Mouse (Mus musculus): Measurements from ENCODE around the gene Kbtbd7. TPM values are rescaled to one million over a fixed set of nuclear protein-coding genes. Genes with fewer than 3 reads are reported as not detected.
A peak's percentile ranks its signal among the peaks of the same experiment; 100 is the strongest.

Gene Kbtbd7
- total and polyA plus RNA-seq, 3 experiments, result 2.9 to 9.8 (median 9.3) TPM

GRCm38 (mm10) chr14:79390265-79390926 is 35.9 kb upstream of the Kbtbd7 start, which contains the start of gene Naa16:
Naa16 (minus strand) TSS chr14:79390778.
- Histone ChIP-seq H3K27me3 (ENCODE audit: control insufficient read depth, insufficient read depth, low read length) (no peaks in the 10 kb centered on the region), H3K4me1 (ENCODE audit: control insufficient read depth, insufficient read depth, low read length) (peaks cover 4% of the 10 kb centered on the region), H3K79me2 (replicated peaks; ENCODE audit: control insufficient read depth, insufficient read depth, low read length) (no peaks in the 10 kb centered on the region), H3K36me3 (ENCODE audit: control insufficient read depth, insufficient read depth, low read length) (peaks cover 10% of the 10 kb centered on the region), H3K4me3 (peak within 1 kb of the TSS; percentile 95), H3K9ac (ENCODE audit: low read depth, low read length) (peak within 1 kb of the TSS; percentile 84), H3K27ac (peak within 1 kb of the TSS; percentile 96)
- TF ChIP-seq EP300 (IDR thresholded peaks at IDR 0.05; ENCODE audit: insufficient read depth, low read depth, low read length) (0 out of 2 replicates have a peak, but pooled peaks have one; percentile 43), POLR2A (IDR thresholded peaks at IDR 0.05; ENCODE audit: insufficient read depth, low read depth, low read length) (peak; percentile 97), CTCF (IDR thresholded peaks at IDR 0.05) (peak; percentile 71)
- peak; percentile 97 to 98 for DNase-seq
- intact Hi-C loops (cut with DNase I), result loop anchor here (10.0 kb wide), 1 partner anchor 194 kb away; the partner anchor contains the start of gene Sugt1
- under 1% methylated on average over 71 of the region's 71 CpGs for WGBS

GRCm38 (mm10) chr14:79393289-79393688 is 33.0 kb upstream of the Kbtbd7 start:
- H3K27me3 ChIP-seq (ENCODE audit: control insufficient read depth, insufficient read depth, low read length), result no peaks in the 10 kb centered on the region
- H3K79me2 ChIP-seq (replicated peaks; ENCODE audit: control insufficient read depth, insufficient read depth, low read length), result no peaks in the 10 kb centered on the region
- 24% methylated on average over 1 of the region's 1 CpGs for WGBS
- H3K4me1 ChIP-seq (ENCODE audit: control insufficient read depth, insufficient read depth, low read length), result peaks cover 4% of the 10 kb centered on the region
- no peak for DNase-seq
- peaks cover 9% of the 10 kb centered on the region for H3K36me3 ChIP-seq (ENCODE audit: control insufficient read depth, insufficient read depth, low read length)
- intact Hi-C loops (cut with DNase I), result loop anchor here (10.0 kb wide), 1 partner anchor 192 kb away; the partner anchor contains the start of gene Sugt1
- no peak overlapping the region for H3K9ac ChIP-seq (ENCODE audit: low read depth, low read length)
- H3K27ac ChIP-seq, result no peak overlapping the region
- TF ChIP-seq POLR2A (IDR thresholded peaks at IDR 0.05; ENCODE audit: insufficient read depth, low read depth, low read length) (no peak), CTCF (IDR thresholded peaks at IDR 0.05) (no peak), EP300 (IDR thresholded peaks at IDR 0.05; ENCODE audit: insufficient read depth, low read depth, low read length) (no peak)
- no peak overlapping the region for H3K4me3 ChIP-seq

- TF ChIP-seq EP300 (IDR thresholded peaks at IDR 0.05; ENCODE audit: insufficient read depth, low read depth, low read length) (no peak), CTCF (IDR thresholded peaks at IDR 0.05) (peak; percentile 74)
- no peaks in the 10 kb centered on the region for H3K79me2 ChIP-seq (replicated peaks; ENCODE audit: control insufficient read depth, insufficient read depth, low read length)
- intact Hi-C loops (cut with DNase I), result loop anchor here (2.0 to 10.0 kb wide), 2 partner anchors 72 to 190 kb away; partner anchors contain the start of gene Sugt1
- no peak overlapping the region for H3K9ac ChIP-seq (ENCODE audit: low read depth, low read length)
- H3K36me3 ChIP-seq (ENCODE audit: control insufficient read depth, insufficient read depth, low read length), result peaks cover 5% of the 10 kb centered on the region
- H3K4me3 ChIP-seq, result no peak overlapping the region
- DNase-seq, result peak in 1 of 2 experiments; percentile 9
- H3K27ac ChIP-seq, result no peak overlapping the region
- H3K27me3 ChIP-seq (ENCODE audit: control insufficient read depth, insufficient read depth, low read length), result no peaks in the 10 kb centered on the region
- H3K4me1 ChIP-seq (ENCODE audit: control insufficient read depth, insufficient read depth, low read length), result no peaks in the 10 kb centered on the region; the same call in 1 of the 2 replicates
Observed at GRCm38 (mm10) chr14:79394564-79394963, 31.7 kb upstream of the Kbtbd7 start.

GRCm38 (mm10) chr14:79397321-79398122 is 28.8 kb upstream of the Kbtbd7 start, which contains the start of gene Mtrf1:
Mtrf1 (plus strand) TSS chr14:79397772.
- no peaks in the 10 kb centered on the region for H3K79me2 ChIP-seq (replicated peaks; ENCODE audit: control insufficient read depth, insufficient read depth, low read length)
- peak; percentile 30 for TF ChIP-seq CTCF (IDR thresholded peaks at IDR 0.05)
- peak; percentile 62 for TF ChIP-seq POLR2A (IDR thresholded peaks at IDR 0.05; ENCODE audit: insufficient read depth, low read depth, low read length)
- peak; percentile 64; the same call in 1 of the 2 replicates for TF ChIP-seq EP300 (IDR thresholded peaks at IDR 0.05; ENCODE audit: insufficient read depth, low read depth, low read length)
- no peaks in the 10 kb centered on the region for H3K4me1 ChIP-seq (ENCODE audit: control insufficient read depth, insufficient read depth, low read length)
- H3K4me3 ChIP-seq, result peak within 1 kb of the TSS; percentile 69
- 17% methylated on average over 23 of the region's 23 CpGs for WGBS
- H3K27ac ChIP-seq, result peak within 1 kb of the TSS; percentile 92
- H3K36me3 ChIP-seq (ENCODE audit: control insufficient read depth, insufficient read depth, low read length), result peaks cover 5% of the 10 kb centered on the region
- intact Hi-C loops (cut with DNase I), result loop anchor here (2.0 to 10.0 kb wide), 2 partner anchors 27 to 187 kb away; partner anchors contain the start of gene Sugt1
- peak within 1 kb of the TSS; percentile 92 for H3K9ac ChIP-seq (ENCODE audit: low read depth, low read length)
- no peaks in the 10 kb centered on the region for H3K27me3 ChIP-seq (ENCODE audit: control insufficient read depth, insufficient read depth, low read length)
- peak; percentile 73 to 76 for DNase-seq

- H3K4me1 ChIP-seq (ENCODE audit: control insufficient read depth, insufficient read depth, low read length), result no peaks in the 10 kb centered on the region
- no peaks in the 10 kb centered on the region for H3K79me2 ChIP-seq (replicated peaks; ENCODE audit: control insufficient read depth, insufficient read depth, low read length)
- no peaks in the 10 kb centered on the region for H3K36me3 ChIP-seq (ENCODE audit: control insufficient read depth, insufficient read depth, low read length)
- no peak for DNase-seq
- H3K27ac ChIP-seq, result no peak overlapping the region
- intact Hi-C loops (cut with DNase I), result no loop called here
- H3K4me3 ChIP-seq, result no peak overlapping the region
- 83% methylated on average over 2 of the region's 2 CpGs for WGBS
- H3K9ac ChIP-seq (ENCODE audit: low read depth, low read length), result no peak overlapping the region
- TF ChIP-seq CTCF (IDR thresholded peaks at IDR 0.05), result no peak
- H3K27me3 ChIP-seq (ENCODE audit: control insufficient read depth, insufficient read depth, low read length), result no peaks in the 10 kb centered on the region
Observed at GRCm38 (mm10) chr14:79407641-79408040, 18.7 kb upstream of the Kbtbd7 start.

All from heart, adult 2 months (tissue).